Mouse (Mus musculus) monocyte, adult 5-6 weeks (primary cell): ENCODE measurements around the gene Wdfy3. TPM values are rescaled to one million over a fixed set of nuclear protein-coding genes. Genes with fewer than 3 reads are reported as not detected.
A peak's percentile ranks its signal among the peaks of the same experiment; 100 is the strongest.
"Not testable (repeated sequence)": the region's sequence is repeated elsewhere in the genome, so short reads cannot be mapped to it uniquely, and the experiment has no call there.

Experiments used
- ATAC-seq: fragments of 153-309, 156-312 bp; replicated peaks from 2 replicates; pipeline ENCODE4 v1.8.0; 2017; ENCODE audit warnings: mild to moderate bottlenecking; ENCODE audit not compliant: low TSS enrichment, insufficient number of reproducible peaks, severe bottlenecking, poor library complexity, low FRiP score
- total RNA-seq: library from RNA; stranded (forward); fragments of 200-1000, 200-491, 200-594 nt; gene quantifications from 3 replicates; pipeline ENCODE4 v1.2.3, GENCODE M21; 2017

Wdfy3 gene
- total RNA-seq, 1 experiment from 2014 or later = 15.0 TPM

DNA sequence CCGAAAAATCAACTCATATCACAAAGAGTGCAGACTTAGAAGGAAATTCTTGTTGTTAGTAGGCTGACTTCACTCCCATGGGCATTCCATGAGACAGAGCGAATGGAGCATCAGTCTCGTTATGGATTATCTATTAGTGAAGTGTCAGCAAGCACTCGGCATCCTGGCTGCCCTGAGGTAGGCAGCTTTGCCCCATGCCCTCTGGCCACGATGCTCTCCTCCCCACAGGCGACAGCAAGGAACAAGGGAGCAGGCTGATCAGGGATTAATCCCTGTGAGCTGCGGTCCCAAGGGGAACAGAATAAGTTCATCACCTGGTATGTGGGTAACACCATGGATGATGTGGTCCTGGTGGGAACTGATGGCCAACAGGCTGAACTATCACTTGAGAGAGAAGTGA, 55.9 kb downstream of the Wdfy3 start:
- ATAC-seq = no peak

GRCm38 (mm10) chr5:102010961-102011360, 58.8 kb downstream of the Wdfy3 start:
- no peak for ATAC-seq

DNA sequence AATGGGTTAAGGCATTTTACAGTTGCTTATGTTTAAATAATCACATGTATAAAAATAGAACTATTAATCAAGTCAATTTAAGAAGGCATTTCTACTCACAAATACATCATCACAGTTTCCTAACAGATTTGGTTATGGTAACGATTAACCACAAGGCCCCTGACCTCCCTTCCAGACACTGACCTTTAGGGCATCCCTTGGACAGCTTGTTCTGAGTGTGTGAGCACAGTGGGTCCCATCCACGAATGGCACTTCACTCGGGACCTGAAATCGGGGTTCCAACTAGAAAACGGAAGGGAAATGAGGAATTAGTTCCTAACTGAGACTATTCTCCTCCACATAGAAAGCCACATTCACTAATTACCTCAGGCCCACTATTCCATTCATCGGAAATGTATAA, 60.1 kb downstream of the Wdfy3 start:
- no peak for ATAC-seq

GRCm38 (mm10) chr5:102008712-102009111, 61.0 kb downstream of the Wdfy3 start:
- ATAC-seq = no peak

DNA sequence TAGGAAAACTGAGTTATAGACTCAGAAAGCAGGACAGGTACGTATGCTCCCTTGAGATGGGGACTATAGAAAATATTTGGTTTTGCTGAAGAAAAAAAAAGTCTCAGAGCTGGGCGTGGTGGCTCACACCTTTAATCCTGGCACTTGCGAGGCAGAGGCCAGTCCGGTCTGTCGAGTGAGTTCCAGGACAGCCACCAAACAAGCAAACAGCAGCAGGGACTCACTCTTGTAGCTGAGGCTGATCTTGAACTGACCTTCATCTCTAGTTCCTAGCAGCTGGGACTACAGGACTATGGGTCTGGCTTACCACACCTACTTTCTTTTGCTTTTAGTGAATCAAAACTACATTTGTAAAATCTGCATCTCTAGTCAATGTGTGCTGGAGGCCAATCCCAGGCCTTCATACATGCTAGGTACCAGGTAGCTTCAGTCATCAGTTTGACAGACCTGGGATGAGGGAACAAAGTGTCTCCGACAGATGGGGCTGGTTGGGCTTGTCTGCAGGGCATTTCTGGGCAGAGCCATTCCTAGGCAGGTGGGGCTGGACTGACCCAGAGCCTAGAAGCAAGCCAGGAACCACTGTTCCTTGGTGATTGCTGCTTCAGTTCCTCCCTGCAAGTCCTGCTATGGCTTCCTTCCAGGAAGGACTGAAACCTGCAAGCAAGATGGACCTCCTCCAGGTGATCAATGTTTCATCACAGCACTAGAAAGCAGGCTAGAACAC, 63.3 kb downstream of the Wdfy3 start:
- ATAC-seq = no peak

- no peak for ATAC-seq
These were observed 66.3 kb downstream of the Wdfy3 start for GRCm38 (mm10) chr5:102003371-102003770.

DNA sequence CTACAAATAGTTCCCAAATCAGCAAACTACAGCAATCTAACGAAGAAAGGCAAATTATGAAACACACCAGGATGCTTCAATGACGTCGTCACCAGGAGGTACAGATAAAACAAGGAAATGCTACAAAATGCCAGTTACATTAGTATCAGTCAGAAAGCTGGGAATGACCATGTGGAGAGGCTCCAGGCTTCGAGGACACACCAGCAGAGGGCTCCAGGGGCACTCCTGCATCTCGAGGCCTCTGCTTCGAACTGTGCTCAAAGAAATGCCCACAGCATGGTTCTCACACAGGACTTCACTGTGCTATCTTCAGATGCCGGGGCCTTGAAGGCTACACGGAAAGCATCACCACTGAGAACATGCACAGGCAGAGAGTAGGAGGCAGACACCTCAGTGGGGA, 68.7 kb downstream of the Wdfy3 start:
- ATAC-seq = no peak

DNA sequence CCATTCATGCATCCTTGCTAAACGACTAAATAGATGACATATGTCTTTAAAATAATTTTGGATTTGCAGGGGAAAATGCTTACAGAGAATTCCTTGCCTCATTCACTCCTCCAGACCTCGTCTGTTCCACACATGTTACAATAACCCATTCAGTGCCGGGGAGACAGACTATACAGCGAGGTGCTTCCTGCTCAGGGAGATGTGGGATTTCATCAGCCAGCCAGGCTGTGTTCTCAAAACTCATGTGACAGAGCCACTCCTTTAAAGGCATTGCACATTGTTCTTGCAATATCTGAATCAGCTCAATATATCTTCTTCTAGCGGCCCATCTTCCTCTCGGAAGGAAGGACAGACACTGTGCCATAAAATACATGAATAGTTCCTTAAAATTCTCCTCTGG, 70.8 kb downstream of the Wdfy3 start:
- ATAC-seq = no peak

GRCm38 (mm10) chr5:101996036-101996735, 73.5 kb downstream of the Wdfy3 start:
- no peak for ATAC-seq

DNA sequence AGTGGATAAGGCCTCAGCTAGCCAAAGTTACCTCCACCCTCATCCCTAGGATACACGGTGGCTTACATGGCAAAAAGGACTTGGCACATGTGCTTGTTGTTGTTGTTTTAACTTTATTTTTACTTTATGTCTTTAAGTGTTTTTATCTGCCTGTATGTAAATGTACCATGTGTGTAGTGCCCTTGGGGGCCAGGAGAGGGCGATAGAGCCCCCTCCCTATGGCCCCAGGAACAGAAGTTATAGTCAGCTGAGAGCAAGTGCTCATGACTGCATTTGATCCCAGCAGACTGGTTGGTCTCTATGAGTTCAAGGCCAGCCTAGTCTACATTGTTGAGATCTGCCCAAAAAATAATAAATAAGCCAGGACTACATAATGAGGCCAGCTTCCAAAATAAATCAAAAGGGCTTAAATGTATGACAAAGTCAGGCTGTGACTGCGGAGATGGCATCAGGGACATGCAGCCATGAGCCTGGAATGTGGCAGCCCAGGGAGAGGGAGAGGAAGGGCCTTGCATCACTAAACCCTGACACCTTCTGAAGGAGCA, 74.2 kb downstream of the Wdfy3 start:
- ATAC-seq = no peak; the same call in 1 of the 2 replicates

GRCm38 (mm10) chr5:101993996-101994395, 75.7 kb downstream of the Wdfy3 start:
- ATAC-seq = no peak

- ATAC-seq = no peak
These were observed 76.6 kb downstream of the Wdfy3 start for GRCm38 (mm10) chr5:101992969-101993670.

- no peak for ATAC-seq
These were observed 79.3 kb downstream of the Wdfy3 start for GRCm38 (mm10) chr5:101990298-101990845.

- no peak for ATAC-seq
These were observed 81.2 kb downstream of the Wdfy3 start for GRCm38 (mm10) chr5:101988476-101988875.

- no peak for ATAC-seq
These were observed 83.0 kb downstream of the Wdfy3 start for GRCm38 (mm10) chr5:101986694-101987093.

GRCm38 (mm10) chr5:101982239-101982638, 87.5 kb downstream of the Wdfy3 start:
- ATAC-seq = no peak

DNA sequence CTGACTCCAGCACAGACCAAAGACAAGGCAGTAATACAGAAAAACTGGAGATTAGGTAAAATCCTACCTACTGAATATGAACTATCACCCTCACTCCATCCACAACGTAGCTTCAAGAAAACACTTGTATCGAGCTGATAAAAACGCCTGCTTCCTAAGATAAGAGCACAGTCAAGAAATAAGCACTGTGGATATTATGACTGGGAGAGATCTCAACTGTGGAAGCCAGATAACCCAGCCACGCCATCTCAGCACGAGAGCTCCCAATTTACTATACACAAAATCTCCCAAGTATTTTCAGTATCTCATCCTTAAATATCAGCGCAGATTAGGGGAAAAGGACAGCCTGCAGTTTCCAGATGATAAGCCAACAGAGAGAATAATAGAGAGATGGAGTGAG, 90.1 kb downstream of the Wdfy3 start:
- no peak for ATAC-seq

DNA sequence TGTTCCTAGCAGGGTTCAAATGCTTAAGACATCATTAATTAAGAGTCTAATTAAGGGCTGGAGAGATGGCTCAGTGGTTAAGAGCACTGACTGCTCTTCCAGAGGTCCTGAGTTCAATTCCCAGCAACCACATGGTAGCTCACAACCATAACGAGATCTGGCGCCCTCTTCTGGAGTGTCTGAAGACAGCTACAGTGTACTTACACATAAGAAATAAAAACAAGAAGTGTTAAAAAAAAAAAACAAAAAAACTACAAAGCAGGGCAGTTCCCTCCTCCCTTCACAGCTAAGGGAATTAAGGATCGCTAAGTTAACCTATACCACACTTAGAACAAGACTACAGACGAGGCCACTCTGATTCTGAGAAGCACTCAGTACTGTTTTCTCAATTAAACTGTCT, 97.1 kb downstream of the Wdfy3 start:
- ATAC-seq = not testable (repeated sequence)

- ATAC-seq = peak; percentile 96
These were observed 101.4 kb downstream of the Wdfy3 start for GRCm38 (mm10) chr5:101968153-101968851.
